Mouse (Mus musculus): Measurements from ENCODE around the gene Parvb. TPM values are rescaled to one million over a fixed set of nuclear protein-coding genes. Genes with fewer than 3 reads are reported as not detected.

Parvb gene
- polyA plus RNA-seq, 2 experiments from 2014 or later = 2.4 TPM; not detected in 1

DNA sequence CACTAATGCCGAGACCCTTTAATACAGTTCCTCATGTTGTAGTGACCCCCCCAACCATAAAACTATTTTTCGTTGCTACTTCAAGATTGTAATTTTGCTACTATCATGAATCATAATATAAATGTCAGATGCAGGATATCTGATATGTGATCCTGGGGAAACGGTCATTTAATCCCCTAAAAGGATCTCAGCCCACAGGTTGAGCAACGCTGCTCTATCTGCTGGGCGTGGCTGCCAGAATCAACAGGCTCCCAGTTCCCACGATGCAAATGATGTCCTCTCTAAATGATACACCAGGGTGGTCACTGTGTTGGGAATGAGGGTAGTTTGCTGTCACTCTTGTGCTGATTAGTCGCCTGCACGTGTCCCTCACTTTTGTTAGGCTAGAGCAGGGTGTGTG is 65.6 kb downstream of the Parvb start:
- ATAC-seq = no peak

DNA sequence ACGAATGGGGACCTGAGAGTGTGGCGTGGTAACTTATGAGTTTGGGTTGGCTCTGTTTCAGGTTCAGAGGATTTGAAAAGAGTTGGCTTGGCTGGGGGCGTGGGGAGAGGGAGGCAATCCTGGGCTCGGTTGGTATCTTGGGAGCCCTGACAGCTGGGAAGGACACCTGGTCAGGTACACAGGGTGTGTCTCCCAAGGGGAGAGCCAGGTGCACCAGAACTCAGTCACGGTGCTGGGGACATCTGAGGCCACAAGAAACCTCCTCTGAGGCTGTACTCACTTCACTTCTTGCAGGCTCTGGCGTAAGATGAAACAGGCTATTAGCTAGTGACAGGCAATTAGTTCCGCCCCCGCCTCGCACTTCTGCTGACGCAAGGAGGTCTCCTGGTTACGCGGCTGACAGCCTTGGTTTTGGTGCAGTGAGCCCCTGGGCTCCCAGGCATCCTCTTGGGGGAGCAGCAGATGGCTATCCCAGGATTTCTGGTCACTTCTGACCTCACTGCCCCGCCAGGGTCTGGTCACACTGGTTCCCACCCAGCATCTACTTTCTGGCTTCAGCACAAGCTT is 67.0 kb downstream of the Parvb start:
- ATAC-seq = no peak

DNA sequence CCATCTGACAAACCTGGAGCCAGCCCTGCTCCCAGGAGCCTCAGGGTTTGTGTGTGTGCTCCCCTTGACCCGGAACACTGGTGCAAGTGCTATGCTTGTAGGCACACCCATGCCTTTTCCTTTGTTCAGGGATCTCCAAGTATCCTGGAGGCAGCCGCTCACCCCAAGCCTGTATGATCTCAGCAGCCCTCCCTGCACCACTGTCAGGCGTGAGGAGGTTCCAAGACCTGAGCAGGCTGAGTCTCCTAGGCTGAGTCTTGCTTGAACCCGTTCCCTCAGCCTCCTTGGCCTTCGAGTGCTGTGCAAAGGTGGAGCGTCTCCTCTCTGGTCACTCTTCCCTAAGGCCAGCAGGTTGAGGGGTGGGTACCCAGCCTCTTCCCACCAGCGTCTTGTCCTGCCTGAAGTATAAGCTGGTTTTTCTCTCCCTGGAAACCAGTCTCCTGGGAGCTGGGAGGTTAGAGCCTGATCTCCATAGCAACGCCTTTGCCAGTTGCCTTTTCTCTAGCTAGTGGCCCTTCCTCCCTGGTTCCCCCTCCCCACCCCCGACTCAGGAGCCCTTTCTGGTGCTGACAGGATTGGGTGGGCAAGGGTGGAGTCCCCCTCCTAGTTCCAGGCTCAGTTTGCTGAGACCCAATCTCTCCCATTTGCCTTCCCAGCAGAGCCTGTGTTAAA is 68.0 kb downstream of the Parvb start:
- no peak for ATAC-seq

DNA sequence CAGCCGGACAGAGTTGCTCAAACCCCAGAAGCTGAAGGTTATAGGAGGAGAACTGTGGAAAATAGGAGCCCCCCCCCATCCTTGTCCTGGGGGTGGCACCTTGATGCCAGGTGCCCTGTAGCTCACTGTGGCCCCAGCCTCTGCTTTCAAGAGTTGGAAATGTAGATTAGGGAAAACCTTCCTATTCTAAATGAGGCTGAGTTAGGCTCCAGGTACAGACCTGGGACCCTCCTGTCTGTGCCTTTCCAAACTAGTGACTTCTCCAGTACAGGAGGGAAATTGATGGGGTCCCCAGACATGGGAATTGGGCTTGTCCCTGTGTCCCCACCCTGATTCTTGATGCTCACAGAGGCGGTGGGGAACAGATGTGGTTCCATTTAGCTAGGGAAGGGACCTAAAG is 68.7 kb downstream of the Parvb start:
- ATAC-seq = no peak

DNA sequence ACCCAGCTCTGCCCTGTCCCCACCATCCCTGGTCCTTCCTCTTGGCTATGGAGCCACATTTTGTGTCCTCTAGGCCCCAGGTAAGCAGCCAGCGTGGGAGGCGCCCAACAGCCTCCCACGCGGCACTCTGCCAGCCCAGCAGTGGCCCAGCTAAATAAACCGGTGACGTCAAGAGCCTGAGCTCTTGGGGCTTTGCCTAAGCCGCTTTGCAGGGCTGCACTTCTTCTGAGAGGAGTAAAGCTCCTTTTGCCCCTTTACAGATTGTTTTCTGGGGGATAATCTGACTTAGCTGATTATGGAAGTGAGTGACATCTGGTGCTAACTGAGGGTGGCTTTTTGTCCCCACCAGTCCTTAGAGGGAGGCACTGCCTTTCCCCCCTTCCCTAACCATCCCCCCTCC is 69.2 kb downstream of the Parvb start:
- no peak for ATAC-seq

DNA sequence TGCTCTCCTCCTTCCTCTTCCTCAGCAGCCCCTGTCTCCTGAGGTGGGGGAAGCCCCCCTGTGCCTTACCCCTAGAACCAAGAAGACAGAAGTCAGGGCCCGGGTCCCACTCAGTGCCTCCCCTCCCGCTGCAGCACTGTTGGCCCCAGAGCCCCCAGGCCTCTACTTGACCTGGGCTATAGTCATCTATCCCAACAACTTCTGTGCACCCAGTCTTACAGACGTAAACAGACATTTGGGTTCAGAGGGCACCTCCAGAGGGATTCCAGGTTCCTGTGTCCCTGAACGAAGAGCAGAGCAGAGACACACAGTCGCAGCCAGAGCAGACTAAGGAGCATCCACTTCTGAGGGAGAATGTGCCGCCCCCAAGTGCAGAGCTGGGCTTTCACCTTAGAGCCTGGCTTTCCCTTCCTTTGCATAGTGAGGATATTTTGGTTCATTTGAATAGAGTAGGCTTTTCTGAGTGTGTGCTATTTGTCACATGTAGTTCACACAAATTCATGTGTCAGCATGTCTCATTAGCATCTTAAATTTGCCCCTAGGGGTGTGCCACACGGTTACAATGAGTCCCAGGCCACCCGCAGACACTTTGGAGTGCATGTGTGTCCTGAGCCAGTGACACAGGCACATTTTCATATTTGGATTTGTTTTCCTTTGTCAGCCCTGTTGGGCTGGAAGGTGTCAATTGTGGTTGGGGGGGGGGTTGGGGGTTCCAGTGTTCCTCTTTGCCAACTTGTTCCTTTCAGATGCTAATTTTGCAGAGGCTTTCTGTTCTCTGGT is 70.0 kb downstream of the Parvb start:
- ATAC-seq = no peak

DNA sequence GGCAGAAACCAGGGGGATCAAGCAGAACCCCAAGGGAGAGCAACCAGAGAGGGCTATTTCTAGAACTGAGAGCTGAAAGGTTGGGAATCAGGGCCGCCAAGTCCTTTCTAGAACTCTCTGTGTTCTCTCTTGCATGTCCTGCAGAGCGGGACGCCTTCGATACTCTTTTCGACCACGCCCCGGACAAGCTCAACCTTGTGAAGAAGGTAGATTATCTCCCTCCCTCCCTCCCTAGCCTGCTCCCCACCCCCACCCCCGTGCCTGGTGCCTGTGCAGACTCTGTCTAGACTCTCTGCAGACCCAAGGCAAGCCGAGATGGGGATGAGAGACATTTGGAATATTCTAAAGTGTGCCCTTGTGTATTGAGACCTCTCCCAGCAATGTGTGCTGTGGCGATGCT is 71.4 kb downstream of the Parvb start:
- no peak for ATAC-seq

DNA sequence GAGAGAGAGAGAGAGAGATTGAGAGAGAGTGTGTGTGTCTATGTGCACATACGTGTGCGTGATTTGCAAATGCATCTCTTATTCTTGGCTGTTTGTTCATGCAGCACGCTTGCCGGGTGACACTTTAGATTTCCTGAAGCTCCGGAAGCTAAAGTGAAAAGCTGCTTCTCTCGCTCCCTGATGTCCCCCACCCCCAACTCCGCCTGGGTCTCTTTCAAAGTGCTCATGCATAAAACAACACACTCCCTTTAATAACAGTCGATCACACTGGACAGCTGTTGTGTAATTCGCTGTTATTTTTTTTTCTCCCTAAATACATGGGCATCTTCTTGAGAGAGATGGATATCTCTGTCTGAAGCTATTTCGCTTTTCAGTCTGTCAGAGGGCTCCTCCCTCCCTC is 73.5 kb downstream of the Parvb start:
- ATAC-seq = no peak

DNA sequence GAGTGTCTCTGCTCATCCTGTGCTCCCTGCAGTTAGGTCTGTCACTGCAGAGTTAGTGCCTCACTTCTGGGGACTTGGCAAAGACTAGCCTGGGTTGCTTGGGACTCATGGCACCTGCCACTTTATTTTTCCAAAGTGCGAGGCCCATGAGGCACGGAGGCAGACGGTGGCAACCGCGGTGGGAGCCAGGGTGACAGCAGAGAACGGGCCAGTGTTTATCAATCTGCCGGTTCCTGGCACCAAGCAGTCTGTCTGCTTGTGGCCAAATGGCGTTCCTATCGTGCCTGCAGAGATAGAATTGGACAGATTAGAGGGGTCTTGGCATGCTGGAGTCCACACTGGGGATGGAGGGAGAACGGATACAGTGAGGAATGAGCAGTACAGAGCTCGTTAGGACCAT is 78.4 kb downstream of the Parvb start:
- ATAC-seq = no peak

DNA sequence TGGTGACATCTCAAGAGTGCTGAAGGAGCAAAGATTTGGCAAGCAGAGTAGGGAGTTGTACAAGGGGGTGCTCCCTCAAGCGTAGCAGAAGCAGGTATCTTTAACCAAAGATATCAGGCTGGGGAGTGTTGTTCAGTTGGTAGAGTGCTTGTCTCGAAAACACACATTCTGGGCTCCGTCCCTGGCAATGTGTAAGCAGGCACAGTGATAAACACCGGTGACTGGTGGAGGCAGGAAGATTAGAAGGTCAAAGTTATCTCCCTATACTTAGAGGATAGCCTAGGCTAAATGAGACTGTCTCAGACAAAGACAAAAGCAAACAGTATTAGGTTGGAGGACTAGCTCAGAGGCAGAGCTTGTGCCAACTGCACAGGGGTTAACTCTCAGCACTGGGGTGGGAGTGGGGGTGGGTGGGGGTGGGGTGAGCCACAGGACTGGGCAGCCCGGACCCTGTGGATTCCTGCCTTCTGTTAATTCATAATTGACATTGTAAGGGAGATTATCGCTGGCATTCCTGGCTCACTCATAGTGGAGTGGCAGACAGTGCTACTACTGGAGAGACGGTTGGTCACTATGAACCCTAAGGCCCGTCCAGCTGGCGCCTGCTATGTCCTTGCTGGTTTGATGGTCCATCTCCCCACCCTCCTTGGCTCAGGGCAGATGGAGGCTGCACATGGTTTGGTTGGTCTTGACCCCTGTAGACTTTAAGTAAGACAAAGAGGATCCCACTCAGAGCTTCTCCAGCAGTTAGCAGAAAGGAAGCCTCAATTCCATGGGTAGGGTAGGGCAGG is 79.6 kb downstream of the Parvb start:
- no peak for ATAC-seq

DNA sequence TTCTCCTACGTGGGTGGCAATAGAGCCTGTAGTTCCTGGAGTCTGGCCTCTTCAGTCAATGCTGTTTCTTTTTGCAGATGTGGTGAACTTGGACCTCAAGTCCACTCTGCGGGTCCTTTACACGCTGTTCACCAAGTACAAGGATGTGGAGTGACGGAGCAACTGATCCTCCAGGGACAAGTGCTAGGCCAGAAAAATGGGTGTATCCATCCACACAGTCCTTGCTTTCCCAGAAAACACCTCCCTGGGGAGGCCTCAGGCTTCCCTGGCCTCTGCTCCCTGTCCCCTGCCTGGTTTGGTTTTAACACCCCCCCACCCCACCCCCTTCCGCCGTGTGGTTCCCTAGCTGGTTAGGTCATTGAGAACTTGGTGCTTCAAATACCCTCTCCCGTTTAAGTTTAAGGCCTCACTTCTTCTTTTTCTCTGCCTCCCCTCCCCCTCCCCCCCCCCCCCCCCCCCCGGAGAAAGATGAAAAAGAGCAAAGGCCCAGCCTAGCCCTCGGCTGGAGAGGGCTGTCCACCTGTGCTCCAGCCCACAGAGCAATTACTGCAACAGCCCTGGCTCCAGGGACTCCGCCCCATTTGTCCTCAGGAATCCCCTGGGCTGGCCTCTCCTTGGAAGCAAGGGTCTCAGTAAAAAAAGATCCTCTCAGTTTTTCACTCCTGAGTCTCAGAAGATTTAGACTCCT is 81.2 kb downstream of the Parvb start:
- no peak for ATAC-seq

DNA sequence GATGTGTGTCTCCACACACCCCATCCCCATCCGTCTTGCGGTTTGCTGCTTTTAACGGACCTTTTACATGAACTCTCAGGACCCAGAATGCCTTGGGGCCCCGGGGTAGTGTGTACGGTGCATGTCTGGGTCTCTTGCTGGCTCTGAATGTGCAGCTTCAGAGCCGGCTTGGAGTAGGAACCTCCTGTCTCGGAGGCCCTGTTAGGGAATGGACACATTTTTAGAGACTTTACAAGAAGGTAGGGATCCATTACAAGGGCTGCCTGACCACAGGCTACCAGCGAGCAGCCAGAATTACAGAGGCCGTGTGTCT is 81.7 kb downstream of the Parvb start:
- ATAC-seq = peak; percentile 95

DNA sequence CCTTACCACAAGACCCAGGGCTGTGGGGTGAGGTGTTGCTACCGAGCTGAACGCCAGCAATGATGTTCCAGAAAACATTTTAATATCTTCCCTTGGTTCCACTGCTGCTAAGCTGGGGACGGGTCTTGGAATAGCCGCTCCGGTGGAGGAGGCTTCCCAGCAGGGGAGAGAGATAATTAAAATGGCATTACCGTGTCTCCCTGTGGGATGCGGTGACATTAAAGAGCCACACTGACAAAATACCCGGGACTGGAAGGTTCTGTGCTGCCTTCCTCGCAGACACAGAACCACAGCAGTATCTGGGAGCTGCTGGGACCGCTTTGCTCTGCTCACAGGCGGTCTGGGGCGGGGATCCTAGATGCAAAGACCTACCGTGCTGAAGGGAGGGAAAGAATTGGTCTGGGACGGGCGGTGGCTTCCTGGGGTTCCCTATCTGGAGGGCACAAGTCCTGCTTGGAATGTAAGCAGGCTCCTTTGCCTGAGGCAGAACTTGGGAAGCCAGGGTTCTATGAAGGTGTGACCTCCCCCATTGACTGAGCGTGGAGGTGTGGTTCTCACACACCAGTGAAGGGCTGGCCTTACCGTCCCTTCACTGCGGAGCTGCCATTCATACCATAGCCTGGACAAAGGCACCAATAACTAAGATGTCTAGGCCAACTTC is 82.7 kb downstream of the Parvb start:
- no peak for ATAC-seq

DNA sequence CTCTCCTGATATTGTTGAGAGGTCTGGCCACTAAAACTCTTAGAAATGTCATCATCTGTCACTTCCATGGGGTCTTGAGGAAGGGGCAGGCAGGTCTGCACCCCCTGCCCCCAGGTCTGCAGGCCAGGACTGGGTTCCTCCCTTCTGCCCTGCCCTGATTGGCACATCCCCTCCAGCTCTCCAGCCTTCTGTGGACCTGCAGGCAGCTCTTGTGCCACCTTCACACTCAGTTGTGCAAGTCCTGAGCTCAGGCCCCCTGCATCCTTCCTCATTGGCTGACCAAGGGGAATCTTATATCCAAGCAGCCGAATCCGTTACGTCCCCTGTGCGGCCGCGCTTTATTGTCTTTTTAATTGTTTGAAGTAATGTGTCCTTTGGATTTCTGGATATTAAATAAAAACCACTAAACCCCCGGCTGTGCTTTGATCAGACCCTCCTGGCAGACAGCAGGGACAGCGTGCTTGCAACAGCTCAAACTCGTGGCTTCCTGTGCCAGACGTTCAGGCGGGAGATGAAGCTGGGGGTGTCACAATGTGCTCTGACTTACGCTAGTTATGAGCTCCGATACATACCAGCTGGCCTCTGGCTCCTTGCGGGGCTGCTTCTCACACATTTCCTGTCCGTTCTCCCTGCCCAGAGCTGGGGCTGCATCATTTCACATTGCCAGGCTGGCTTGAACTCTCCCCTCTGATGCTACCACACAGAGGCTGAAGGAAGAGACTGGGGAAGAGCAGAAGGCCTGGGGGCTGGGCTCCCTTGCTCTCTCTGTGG is 83.6 kb downstream of the Parvb start:
- ATAC-seq = no peak

DNA sequence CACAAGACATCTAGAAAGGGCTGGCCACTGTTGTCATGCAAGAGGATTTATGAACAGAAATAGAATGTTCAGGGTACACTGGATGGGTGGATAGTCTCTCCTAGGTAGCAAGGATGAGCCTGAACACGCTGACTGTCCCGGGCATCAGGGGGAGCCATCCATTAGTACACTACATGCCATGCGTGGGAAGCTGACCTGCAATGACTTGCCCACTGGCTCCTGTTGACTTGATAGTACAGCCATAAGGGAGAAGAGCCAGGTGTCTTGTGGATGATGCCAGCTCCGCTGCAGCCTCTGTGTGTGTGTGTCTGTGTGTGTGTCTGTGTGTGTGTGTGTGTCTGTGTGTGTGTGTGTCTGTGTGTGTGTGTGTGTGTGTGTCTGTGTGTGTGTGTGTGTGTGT is 87.5 kb downstream of the Parvb start:
- ATAC-seq = no peak

DNA sequence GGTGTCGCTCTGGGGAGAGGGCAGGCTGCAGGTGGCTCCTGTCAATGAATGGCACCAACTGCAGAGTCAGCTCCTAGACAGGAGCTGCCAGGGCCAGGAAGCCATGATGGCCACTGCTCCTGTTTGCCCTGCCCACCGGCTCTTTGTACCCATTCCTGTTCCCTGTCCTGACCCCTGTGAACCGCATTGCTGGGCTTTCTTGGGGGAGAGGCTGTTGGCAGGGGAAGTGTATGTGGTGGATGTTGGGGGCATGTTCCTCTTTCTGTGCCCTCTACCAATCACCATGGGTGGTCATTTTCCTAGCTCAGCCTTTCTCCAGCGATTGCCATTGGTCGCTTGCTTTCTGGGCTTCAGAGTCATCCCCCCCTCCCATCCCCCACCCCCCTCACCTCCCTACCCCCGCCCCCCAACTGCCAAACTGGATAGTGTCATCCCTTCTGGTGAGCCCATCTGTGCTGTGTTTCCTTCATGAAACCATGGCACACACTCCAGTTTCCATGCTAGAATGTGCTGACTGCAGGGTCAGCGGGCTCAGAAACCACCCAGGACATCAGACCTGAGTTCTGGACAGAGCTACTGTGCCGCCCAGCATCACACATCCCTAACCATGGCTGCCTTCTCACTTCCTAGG is 89.8 kb downstream of the Parvb start:
- no peak for ATAC-seq

DNA sequence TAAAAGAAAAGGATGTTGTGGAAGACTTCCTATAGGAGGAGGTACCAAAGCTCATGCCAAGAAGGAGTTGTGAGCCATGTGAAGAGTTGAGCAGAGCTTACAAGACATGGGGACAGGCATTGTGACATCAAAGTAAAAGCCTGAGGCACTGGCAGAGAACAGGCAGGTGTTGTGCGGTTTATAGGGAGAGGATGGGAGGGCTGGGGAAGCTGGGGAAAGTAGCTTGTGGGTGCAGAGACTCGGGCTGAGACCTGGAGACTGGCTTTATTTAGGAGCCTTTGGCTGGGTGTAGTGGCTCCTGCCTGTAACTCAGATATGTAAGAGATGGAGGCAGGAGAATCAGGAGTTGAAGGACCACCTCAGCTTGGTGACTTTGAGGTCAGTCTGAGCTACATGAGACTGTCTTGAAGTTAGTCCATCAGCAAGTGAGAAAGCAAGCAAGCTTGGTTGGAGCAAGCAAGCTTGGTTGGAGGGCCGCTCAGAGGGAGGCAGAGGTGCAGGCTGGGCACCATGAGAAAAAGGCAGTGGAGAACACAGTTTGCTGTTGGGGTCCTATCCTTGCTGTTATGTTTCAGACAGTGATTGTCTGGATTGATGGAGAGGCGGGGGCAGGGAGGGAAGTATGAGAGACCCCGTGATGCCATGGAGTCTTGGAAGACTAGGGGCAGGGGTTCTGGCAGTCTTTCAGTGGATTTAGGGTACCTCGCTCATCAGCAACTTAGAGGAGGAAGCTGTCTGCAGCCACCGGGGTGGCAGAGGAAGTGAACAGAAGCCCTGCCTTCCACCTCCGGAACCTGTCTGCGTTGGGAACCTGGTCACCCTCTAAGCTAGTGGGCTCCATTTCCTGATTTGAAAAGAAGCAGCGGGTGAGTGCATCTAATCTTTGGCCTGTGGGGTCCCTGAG is 92.4 kb downstream of the Parvb start, which contains the start of gene Parvg:
Gene Parvg (plus strand): TSS at position 61 of the 904 bp plus-strand sequence.
- peak; percentile 91 for ATAC-seq

DNA sequence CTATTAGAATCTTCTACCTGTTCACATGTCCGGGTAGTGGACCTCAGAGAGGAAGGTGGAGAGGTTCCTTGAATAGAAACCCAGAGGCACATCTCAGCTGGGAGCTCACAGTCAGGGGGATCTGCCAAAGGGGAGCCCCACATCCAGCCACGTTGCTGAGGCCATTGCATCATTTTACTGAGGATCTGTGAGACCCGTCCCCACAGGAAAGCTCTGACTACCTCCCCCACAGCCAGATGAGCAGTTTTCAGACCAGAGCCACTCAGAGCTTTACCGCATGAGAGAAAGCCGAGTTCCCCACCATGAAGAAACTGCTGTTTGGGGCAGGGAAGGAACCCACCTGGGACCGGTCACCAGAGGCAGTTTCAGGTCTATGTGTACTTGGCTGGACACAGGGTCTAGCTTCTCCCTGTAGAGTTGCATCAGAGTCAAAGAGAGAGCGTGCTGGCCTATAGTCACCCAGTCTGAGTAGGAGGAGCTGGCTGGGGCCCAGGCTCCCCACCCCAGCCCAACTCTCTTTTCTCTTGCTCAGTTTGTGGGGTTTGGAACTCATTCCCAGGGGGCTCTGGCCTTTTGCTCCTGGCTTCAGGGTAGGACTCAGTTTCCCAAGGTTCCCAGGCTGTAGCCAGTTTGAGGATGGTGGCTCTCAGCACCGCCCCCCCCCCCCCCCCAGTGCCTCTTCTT is 93.2 kb downstream of the Parvb start:
- peak; percentile 42 for ATAC-seq

DNA sequence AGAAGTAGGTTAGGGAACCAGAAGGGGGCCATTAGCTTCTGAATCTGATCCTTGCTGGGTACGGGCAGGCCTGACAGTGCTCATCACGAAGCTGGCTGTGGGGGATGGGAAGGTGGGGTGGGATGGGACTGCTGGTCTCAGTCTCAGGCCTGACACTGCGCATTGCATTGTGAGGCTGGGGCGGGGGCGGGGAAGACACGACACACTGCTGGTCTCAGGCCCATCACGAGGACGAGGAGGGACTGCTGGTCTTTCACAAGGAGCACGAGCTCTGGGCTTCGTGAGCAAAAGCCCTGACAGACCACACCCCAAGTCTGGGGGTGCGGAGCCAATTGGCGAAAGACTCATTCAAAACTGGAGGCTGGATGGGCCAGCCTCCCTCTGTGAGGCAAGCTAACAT is 93.9 kb downstream of the Parvb start:
- no peak for ATAC-seq

Data from CD4-positive, CD25-positive, alpha-beta regulatory T cell, adult 4 months (primary cell).